Comparison of ENCODE assay signal across 8 mouse cellular contexts in genomic region chr6:94162918-94163317, GRCm38 (mm10).
DNase-seq lines count a peak whose midpoint lies in the region; ATAC-seq and TF ChIP-seq lines count a peak whose summit lies in the region.
"Had no signal": no experiment of that assay in that cellular context is flagged by ENCODE, and none has a peak within 500 bp of the region (broad histone marks: within the 10 kb centered on the region; RNA-seq: fewer than 3 reads in every experiment).

No protein-coding gene starts in this region.

- peaks cover 55% of the 10 kb centered on the region for H3K4me1 ChIP-seq in lung, embryonic 16.5 days (replicated peaks; ENCODE audit: control insufficient read depth, insufficient read depth, low read length)
- H3K4me1 ChIP-seq in lung, adult 2 months (ENCODE audit: control insufficient read depth, insufficient read depth, low read length) = peaks cover 9% of the 10 kb centered on the region; the same call in 1 of the 2 replicates
- H3K4me1 ChIP-seq in forebrain, embryonic 14.5 days (ENCODE audit: control insufficient read depth, insufficient read depth, low read length) = peaks cover 14% of the 10 kb centered on the region
- H3K4me1 ChIP-seq in limb, embryonic 15.5 days = peaks cover 30% of the 10 kb centered on the region
- peaks cover 11% of the 10 kb centered on the region for H3K4me1 ChIP-seq in stomach, postnatal 0 days (replicated peaks; ENCODE audit: control insufficient read depth, insufficient read depth)

- no peak for TF ChIP-seq POLR2A in lung, adult 2 months (IDR thresholded peaks at IDR 0.05; ENCODE audit: borderline replicate concordance, extremely low read depth, low read depth, low read length)

- 33% methylated on average over 8 of the region's 8 CpGs for WGBS in lung, embryonic 16.5 days
- 47% methylated on average over 8 of the region's 8 CpGs for WGBS in lung, adult 2 months
- 50% methylated on average over 8 of the region's 8 CpGs for WGBS in forebrain, embryonic 14.5 days
- WGBS in limb, embryonic 15.5 days = 75% methylated on average over 8 of the region's 8 CpGs
- 44% methylated on average over 8 of the region's 8 CpGs for WGBS in stomach, postnatal 0 days

- ATAC-seq in lung, embryonic 16.5 days (ENCODE audit: low read depth) = no peak
- peak; percentile 35; the same call in 1 of the 2 replicates for ATAC-seq in forebrain, embryonic 14.5 days
- no peak for ATAC-seq in limb, embryonic 15.5 days (ENCODE audit: insufficient number of reproducible peaks, low FRiP score, low TSS enrichment, low read depth)
- ATAC-seq in stomach, postnatal 0 days (ENCODE audit: low FRiP score, low TSS enrichment) = no peak

- no peak for TF ChIP-seq CTCF in lung, adult 2 months (IDR thresholded peaks at IDR 0.05; ENCODE audit: insufficient read depth, low read length)
- no peak for TF ChIP-seq CTCF in stomach, postnatal 0 days (IDR thresholded peaks at IDR 0.05; ENCODE audit: low read depth)

- no peaks in the 10 kb centered on the region for H3K36me3 ChIP-seq in lung, embryonic 16.5 days (ENCODE audit: control insufficient read depth, insufficient read depth, low read length)
- H3K36me3 ChIP-seq in forebrain, embryonic 14.5 days (ENCODE audit: control insufficient read depth, insufficient read depth, low read length) = no peaks in the 10 kb centered on the region
- no peaks in the 10 kb centered on the region for H3K36me3 ChIP-seq in limb, embryonic 15.5 days
- no peaks in the 10 kb centered on the region for H3K36me3 ChIP-seq in stomach, postnatal 0 days (ENCODE audit: control insufficient read depth, insufficient read depth, low read length)

- H3K9me3 ChIP-seq in lung, embryonic 16.5 days (ENCODE audit: control insufficient read depth, low read length) = no peaks in the 10 kb centered on the region
- no peaks in the 10 kb centered on the region for H3K9me3 ChIP-seq in forebrain, embryonic 14.5 days (replicated peaks; ENCODE audit: control insufficient read depth, low read length)
- no peaks in the 10 kb centered on the region for H3K9me3 ChIP-seq in limb, embryonic 15.5 days
- H3K9me3 ChIP-seq in stomach, postnatal 0 days (ENCODE audit: control insufficient read depth, low read length) = no peaks in the 10 kb centered on the region

- peak overlapping the region; percentile 55 for H3K9ac ChIP-seq in lung, embryonic 16.5 days (ENCODE audit: low read length)
- no peak overlapping the region for H3K9ac ChIP-seq in forebrain, embryonic 14.5 days (ENCODE audit: low read length)
- no peak overlapping the region for H3K9ac ChIP-seq in limb, embryonic 15.5 days
- H3K9ac ChIP-seq in stomach, postnatal 0 days (ENCODE audit: low read length) = no peak overlapping the region

- no peaks in the 10 kb centered on the region for H3K27me3 ChIP-seq in lung, embryonic 16.5 days (ENCODE audit: control insufficient read depth, insufficient read depth, low read depth, low read length)
- H3K27me3 ChIP-seq in forebrain, embryonic 14.5 days (replicated peaks; ENCODE audit: control insufficient read depth, insufficient read depth, low read length) = no peaks in the 10 kb centered on the region
- no peaks in the 10 kb centered on the region for H3K27me3 ChIP-seq in limb, embryonic 15.5 days
- H3K27me3 ChIP-seq in stomach, postnatal 0 days (ENCODE audit: control insufficient read depth, insufficient read depth, low read length) = no peaks in the 10 kb centered on the region

- DNase-seq in lung, adult 2 months = no peak
- no peak for DNase-seq in forebrain, embryonic 14.5 days (ENCODE audit: low spot score)
- no peak for DNase-seq in stomach, postnatal 0 days (ENCODE audit: low spot score)
- no peak for DNase-seq in kidney, adult 18-20 months
- no peak for DNase-seq in cerebellum, adult 11-12 months
- DNase-seq: kidney, adult 11 months had no signal

- no peak for TF ChIP-seq EP300 in stomach, postnatal 0 days (optimal IDR thresholded peaks at IDR 0.05)

- no peak overlapping the region for H3K4me3 ChIP-seq in lung, embryonic 16.5 days (ENCODE audit: low read length)
- no peak overlapping the region for H3K4me3 ChIP-seq in lung, adult 2 months (replicated peaks; ENCODE audit: extremely low read depth, low read depth, low read length)
- H3K4me3 ChIP-seq in forebrain, embryonic 14.5 days (ENCODE audit: low read depth, low read length) = no peak overlapping the region
- H3K4me3 ChIP-seq in limb, embryonic 15.5 days = no peak overlapping the region
- no peak overlapping the region for H3K4me3 ChIP-seq in stomach, postnatal 0 days (ENCODE audit: low read depth, low read length)

- peak overlapping the region; percentile 69 for H3K27ac ChIP-seq in lung, embryonic 16.5 days (ENCODE audit: low read length)
- peak overlapping the region; percentile 27; the same call in 1 of the 2 replicates for H3K27ac ChIP-seq in forebrain, embryonic 14.5 days (ENCODE audit: low read depth, low read length)
- H3K27ac ChIP-seq in limb, embryonic 15.5 days = peak overlapping the region; percentile 47; the same call in 1 of the 2 replicates
- peak overlapping the region; percentile 76 for H3K27ac ChIP-seq in stomach, postnatal 0 days (replicated peaks)

- H3K4me2 ChIP-seq in lung, embryonic 16.5 days (ENCODE audit: low read depth, low read length) = peak overlapping the region; percentile 39
- H3K4me2 ChIP-seq in forebrain, embryonic 14.5 days (ENCODE audit: low read length) = peak overlapping the region; percentile 18
- H3K4me2 ChIP-seq in limb, embryonic 15.5 days = 0 out of 2 replicates have a peak overlapping the region, but pooled peaks have one; percentile 2
- peak overlapping the region; percentile 21 for H3K4me2 ChIP-seq in stomach, postnatal 0 days (replicated peaks; ENCODE audit: low read depth)
